Mouse (Mus musculus) heart, embryonic 11.5 days (tissue): ENCODE measurements at regions not wholly inside any gene's neighbourhood (a gene's known extent, or its start where the extent isn't known, plus 50 kb on each side); places are given as distances from the start of the nearest gene placed in this dataset.
A peak's percentile ranks its signal among the peaks of the same experiment; 100 is the strongest.

ENCODE experiments used
- ATAC-seq: fragments of 200-750 bp; cut with Nextera tagmentation; replicated peaks from 2 replicates; pipeline ENCODE4 v1.8.0; 2017; ENCODE audit warnings: moderate library complexity; ENCODE audit not compliant: insufficient number of reproducible peaks, low FRiP score, low TSS enrichment
- H3K27ac ChIP-seq: fragments of 300-500 bp; sonication (generic); 2 replicates; pipeline ENCODE4 v1.5.1; 2014; ENCODE audit warnings: mild to moderate bottlenecking, low read depth, low read length
- H3K27me3 ChIP-seq: fragments of 300-500 bp; sonication (generic); 2 replicates; pipeline ENCODE4 v1.6.1; 2014; ENCODE audit warnings: mild to moderate bottlenecking, low read length, mixed read lengths; ENCODE audit not compliant: control insufficient read depth, insufficient read depth
- H3K36me3 ChIP-seq: fragments of 300-500 bp; sonication (generic); 2 replicates; pipeline ENCODE4 v1.6.1; 2014; ENCODE audit warnings: mild to moderate bottlenecking, low read length, moderate library complexity, mixed read lengths; ENCODE audit not compliant: control insufficient read depth, insufficient read depth
- H3K4me1 ChIP-seq: fragments of 300-500 bp; sonication (generic); 2 replicates; pipeline ENCODE4 v1.6.1; 2014; ENCODE audit warnings: low read length; ENCODE audit not compliant: control insufficient read depth, insufficient read depth
- H3K4me2 ChIP-seq: fragments of 300-500 bp; sonication (generic); 2 replicates; pipeline ENCODE4 v1.6.1; 2014; ENCODE audit warnings: mild to moderate bottlenecking, moderate library complexity
- H3K4me3 ChIP-seq: fragments of 300-500 bp; sonication (generic); 2 replicates; pipeline ENCODE4 v1.5.1; 2014; ENCODE audit warnings: low read depth, low read length
- H3K9ac ChIP-seq: fragments of 300-500 bp; sonication (generic); 2 replicates; pipeline ENCODE4 v1.6.1; 2014; ENCODE audit warnings: mild to moderate bottlenecking, low read depth, low read length, moderate library complexity
- H3K9me3 ChIP-seq: fragments of 300-500 bp; sonication (generic); replicated peaks from 2 replicates; pipeline ENCODE4 v1.6.1; 2016; ENCODE audit warnings: low read length; ENCODE audit not compliant: control insufficient read depth
- WGBS: fragments of 180-500 bp; shearing (Covaris S2); extraction: QIAGEN DNeasy Blood & Tissue Kit; methylation state at CpG from one replicate; pipeline ENCODE4 v1.1.7; 2014; ENCODE audit not compliant: insufficient replicate concordance; 5-methylcytosine and 5-hydroxymethylcytosine counted together

- Histone ChIP-seq H3K27me3 (no peaks in the 10 kb centered on the region), H3K9ac (no peak overlapping the region), H3K9me3 (no peaks in the 10 kb centered on the region), H3K4me3 (no peak overlapping the region), H3K4me1 (0 out of 2 replicates have a peak, but pooled peaks cover under 1% of the 10 kb centered on the region), H3K27ac (no peak overlapping the region), H3K4me2 (no peak overlapping the region), H3K36me3 (no peaks in the 10 kb centered on the region)
- ATAC-seq = no peak
- 59% methylated on average over 4 of the region's 4 CpGs for WGBS
These were observed 113.1 kb downstream of the Cartpt start for GRCm38 (mm10) chr13:99787760-99788159.

- H3K4me1 ChIP-seq = no peaks in the 10 kb centered on the region; the same call in 1 of the 2 replicates
- H3K27me3 ChIP-seq = no peaks in the 10 kb centered on the region
- H3K9me3 ChIP-seq = no peaks in the 10 kb centered on the region
- H3K27ac ChIP-seq = no peak overlapping the region
- no peak overlapping the region for H3K4me3 ChIP-seq
- H3K36me3 ChIP-seq = no peaks in the 10 kb centered on the region
- 83% methylated on average over 4 of the region's 4 CpGs for WGBS
- H3K9ac ChIP-seq = no peak overlapping the region
- H3K4me2 ChIP-seq = no peak overlapping the region
- ATAC-seq = no peak
These were observed 115.5 kb downstream of the Cartpt start for GRCm38 (mm10) chr13:99785427-99785826.

GRCm38 (mm10) chr13:99784314-99784713 lies 116.6 kb downstream of the Cartpt start:
- Histone ChIP-seq H3K36me3 (no peaks in the 10 kb centered on the region), H3K27me3 (no peaks in the 10 kb centered on the region), H3K9ac (no peak overlapping the region), H3K4me2 (no peak overlapping the region), H3K27ac (no peak overlapping the region), H3K9me3 (no peaks in the 10 kb centered on the region), H3K4me3 (no peak overlapping the region), H3K4me1 (no peaks in the 10 kb centered on the region; the same call in 1 of the 2 replicates)
- WGBS = 72% methylated on average over 2 of the region's 2 CpGs
- no peak for ATAC-seq

GRCm38 (mm10) chr13:99782883-99783721 lies 117.8 kb downstream of the Cartpt start:
- no peaks in the 10 kb centered on the region for H3K36me3 ChIP-seq
- H3K9ac ChIP-seq = no peak overlapping the region
- no peak overlapping the region for H3K4me3 ChIP-seq
- no peak overlapping the region for H3K4me2 ChIP-seq
- no peaks in the 10 kb centered on the region; the same call in 1 of the 2 replicates for H3K4me1 ChIP-seq
- H3K9me3 ChIP-seq = no peaks in the 10 kb centered on the region
- ATAC-seq = no peak
- no peaks in the 10 kb centered on the region for H3K27me3 ChIP-seq
- 72% methylated on average over 15 of the region's 15 CpGs for WGBS
- no peak overlapping the region for H3K27ac ChIP-seq

GRCm38 (mm10) chr13:99781616-99782015 lies 119.3 kb downstream of the Cartpt start:
- ATAC-seq = no peak
- Histone ChIP-seq H3K27ac (no peak overlapping the region), H3K4me3 (no peak overlapping the region), H3K4me1 (no peaks in the 10 kb centered on the region; the same call in 1 of the 2 replicates), H3K9ac (no peak overlapping the region), H3K9me3 (no peaks in the 10 kb centered on the region), H3K36me3 (no peaks in the 10 kb centered on the region), H3K4me2 (no peak overlapping the region), H3K27me3 (no peaks in the 10 kb centered on the region)
- 62% methylated on average over 4 of the region's 4 CpGs for WGBS

GRCm38 (mm10) chr13:99780751-99781460 lies 120.0 kb downstream of the Cartpt start:
- H3K9ac ChIP-seq = no peak overlapping the region
- H3K9me3 ChIP-seq = no peaks in the 10 kb centered on the region
- no peak overlapping the region for H3K27ac ChIP-seq
- no peaks in the 10 kb centered on the region; the same call in 1 of the 2 replicates for H3K4me1 ChIP-seq
- no peaks in the 10 kb centered on the region for H3K36me3 ChIP-seq
- 26% methylated on average over 16 of the region's 16 CpGs for WGBS
- ATAC-seq = no peak
- no peak overlapping the region for H3K4me3 ChIP-seq
- H3K4me2 ChIP-seq = 0 out of 2 replicates have a peak overlapping the region, but pooled peaks have one; percentile 11
- no peaks in the 10 kb centered on the region for H3K27me3 ChIP-seq

- ATAC-seq = no peak
- Histone ChIP-seq H3K27ac (no peak overlapping the region), H3K4me2 (no peak overlapping the region), H3K9me3 (no peaks in the 10 kb centered on the region), H3K4me1 (no peaks in the 10 kb centered on the region; the same call in 1 of the 2 replicates), H3K36me3 (no peaks in the 10 kb centered on the region), H3K4me3 (no peak overlapping the region), H3K27me3 (no peaks in the 10 kb centered on the region), H3K9ac (no peak overlapping the region)
- WGBS = 47% methylated on average over 2 of the region's 2 CpGs
These were observed 122.1 kb downstream of the Cartpt start for GRCm38 (mm10) chr13:99778747-99779146.

- Histone ChIP-seq H3K27me3 (no peaks in the 10 kb centered on the region), H3K4me1 (no peaks in the 10 kb centered on the region; the same call in 1 of the 2 replicates), H3K9ac (no peak overlapping the region), H3K9me3 (no peaks in the 10 kb centered on the region), H3K4me3 (no peak overlapping the region), H3K27ac (no peak overlapping the region), H3K36me3 (no peaks in the 10 kb centered on the region), H3K4me2 (no peak overlapping the region)
- WGBS = 47% methylated on average over 9 of the region's 9 CpGs
- no peak for ATAC-seq
These were observed 123.2 kb downstream of the Cartpt start for GRCm38 (mm10) chr13:99777736-99778135.
